Comparison of ENCODE assay signal across 24 mouse cellular contexts in genomic region chr10:77308978-77309377, GRCm38 (mm10). TPM values are rescaled to one million over a fixed set of nuclear protein-coding genes. Genes with fewer than 3 reads are reported as not detected.
DNase-seq lines count a peak whose midpoint lies in the region; ATAC-seq and TF ChIP-seq lines count a peak whose summit lies in the region.
"Had no signal": no experiment of that assay in that cellular context is flagged by ENCODE, and none has a peak within 500 bp of the region (broad histone marks: within the 10 kb centered on the region; RNA-seq: fewer than 3 reads in every experiment).

No protein-coding gene starts in this region.

- peaks cover 10% of the 10 kb centered on the region; the same call in 1 of the 2 replicates for H3K4me1 ChIP-seq in kidney, embryonic 16.5 days (ENCODE audit: insufficient read depth, low read length)
- peaks cover 17% of the 10 kb centered on the region for H3K4me1 ChIP-seq in kidney, embryonic 15.5 days
- no peaks in the 10 kb centered on the region for H3K4me1 ChIP-seq in lung, embryonic 14.5 days (ENCODE audit: insufficient read depth)
- H3K4me1 ChIP-seq in midbrain, embryonic 10.5 days = peaks cover 24% of the 10 kb centered on the region
- H3K4me1 ChIP-seq in midbrain, postnatal 0 days (ENCODE audit: insufficient read depth, low read length) = no peaks in the 10 kb centered on the region
- H3K4me1 ChIP-seq: embryonic facial prominence, embryonic 15.5 days; forebrain, embryonic 13.5 days; forebrain, embryonic 15.5 days had no signal

- no peak overlapping the region for H3K27ac ChIP-seq in kidney, embryonic 16.5 days (ENCODE audit: low read length)
- H3K27ac ChIP-seq in kidney, embryonic 15.5 days = no peak overlapping the region
- H3K27ac ChIP-seq in lung, embryonic 14.5 days (ENCODE audit: low read depth) = no peak overlapping the region
- 0 out of 2 replicates have a peak overlapping the region, but pooled peaks have one; percentile 15 for H3K27ac ChIP-seq in midbrain, embryonic 10.5 days (replicated peaks)
- no peak overlapping the region for H3K27ac ChIP-seq in midbrain, postnatal 0 days (ENCODE audit: low read depth, low read length)
- H3K27ac ChIP-seq: embryonic facial prominence, embryonic 13.5 days; embryonic facial prominence, embryonic 15.5 days; forebrain, embryonic 10.5 days; forebrain, embryonic 13.5 days; forebrain, embryonic 15.5 days had no signal

- intact Hi-C loops in heart, postnatal 10 days (cut with DNase I) = no loop called here

- no peaks in the 10 kb centered on the region for H3K36me3 ChIP-seq in kidney, embryonic 16.5 days (ENCODE audit: insufficient read depth, low read length)
- H3K36me3 ChIP-seq in kidney, embryonic 15.5 days = peaks cover 11% of the 10 kb centered on the region
- H3K36me3 ChIP-seq in lung, embryonic 14.5 days (ENCODE audit: insufficient read depth) = peaks cover 34% of the 10 kb centered on the region
- no peaks in the 10 kb centered on the region; the same call in 1 of the 2 replicates for H3K36me3 ChIP-seq in midbrain, embryonic 10.5 days
- peaks cover 9% of the 10 kb centered on the region for H3K36me3 ChIP-seq in midbrain, postnatal 0 days (ENCODE audit: insufficient read depth, low read length)
- H3K36me3 ChIP-seq: embryonic facial prominence, embryonic 13.5 days; embryonic facial prominence, embryonic 15.5 days; forebrain, embryonic 10.5 days had no signal

- no peak for TF ChIP-seq CTCF in lung, embryonic 14.5 days (IDR thresholded peaks at IDR 0.05; ENCODE audit: low read depth)
- no peak for TF ChIP-seq CTCF in midbrain, postnatal 0 days (IDR thresholded peaks at IDR 0.05)

- peak; percentile 72 for DNase-seq in heart, adult 11 months
- DNase-seq in heart, postnatal 10 days = no peak
- DNase-seq in lung, embryonic 14.5 days = peak; percentile 39
- no peak for DNase-seq in lung, postnatal 25 days (ENCODE audit: low spot score)
- no peak for DNase-seq in midbrain, embryonic 10.5 days (ENCODE audit: low spot score)
- no peak for DNase-seq in midbrain, postnatal 0 days (ENCODE audit: low spot score)
- DNase-seq: adrenal gland, adult 2 months; adrenal gland, postnatal 10 days; adrenal gland, postnatal 25 days; cerebellum, adult 11 months; cerebellum, adult 18-20 months; cerebellum, adult 8-10 months; cerebellum, adult 9-11 months; cerebellum, postnatal 14 days; cerebellum, postnatal 36 days; embryo, embryonic 11 days had no signal

- 0 out of 2 replicates have a peak overlapping the region, but pooled peaks have one; percentile 23 for H3K9ac ChIP-seq in kidney, embryonic 16.5 days (replicated peaks; ENCODE audit: low read length)
- H3K9ac ChIP-seq in kidney, embryonic 15.5 days = no peak overlapping the region
- no peak overlapping the region for H3K9ac ChIP-seq in lung, embryonic 14.5 days
- H3K9ac ChIP-seq in midbrain, postnatal 0 days (replicated peaks; ENCODE audit: low read length, poor library complexity, severe bottlenecking) = no peak overlapping the region
- H3K9ac ChIP-seq: embryonic facial prominence, embryonic 13.5 days; embryonic facial prominence, embryonic 15.5 days; forebrain, embryonic 13.5 days; forebrain, embryonic 15.5 days had no signal

- no peaks in the 10 kb centered on the region for H3K9me3 ChIP-seq in kidney, embryonic 16.5 days (ENCODE audit: low read length)
- no peaks in the 10 kb centered on the region for H3K9me3 ChIP-seq in kidney, embryonic 15.5 days (replicated peaks)
- H3K9me3 ChIP-seq in lung, embryonic 14.5 days (ENCODE audit: low read depth, low read length) = no peaks in the 10 kb centered on the region
- H3K9me3 ChIP-seq in midbrain, embryonic 10.5 days (replicated peaks) = no peaks in the 10 kb centered on the region
- no peaks in the 10 kb centered on the region for H3K9me3 ChIP-seq in midbrain, postnatal 0 days (ENCODE audit: low read length)
- H3K9me3 ChIP-seq: embryonic facial prominence, embryonic 13.5 days; embryonic facial prominence, embryonic 15.5 days; forebrain, embryonic 10.5 days; forebrain, embryonic 13.5 days; forebrain, embryonic 15.5 days had no signal

- H3K4me2 ChIP-seq in kidney, embryonic 16.5 days (replicated peaks; ENCODE audit: low read depth, low read length) = 0 out of 2 replicates have a peak overlapping the region, but pooled peaks have one; percentile 2
- no peak overlapping the region for H3K4me2 ChIP-seq in kidney, embryonic 15.5 days
- H3K4me2 ChIP-seq in lung, embryonic 14.5 days = no peak overlapping the region
- no peak overlapping the region for H3K4me2 ChIP-seq in midbrain, postnatal 0 days (ENCODE audit: low read depth, low read length, poor library complexity, severe bottlenecking)
- H3K4me2 ChIP-seq: embryonic facial prominence, embryonic 13.5 days; embryonic facial prominence, embryonic 15.5 days; forebrain, embryonic 13.5 days; forebrain, embryonic 15.5 days had no signal

- no peaks in the 10 kb centered on the region for H3K27me3 ChIP-seq in kidney, embryonic 16.5 days (ENCODE audit: insufficient read depth, low read length)
- H3K27me3 ChIP-seq in kidney, embryonic 15.5 days = no peaks in the 10 kb centered on the region
- no peaks in the 10 kb centered on the region for H3K27me3 ChIP-seq in lung, embryonic 14.5 days (ENCODE audit: insufficient read depth, low read length)
- H3K27me3 ChIP-seq in midbrain, embryonic 10.5 days (ENCODE audit: low read depth, poor library complexity, severe bottlenecking) = no peaks in the 10 kb centered on the region
- no peaks in the 10 kb centered on the region for H3K27me3 ChIP-seq in midbrain, postnatal 0 days (ENCODE audit: insufficient read depth, low read length)
- H3K27me3 ChIP-seq: embryonic facial prominence, embryonic 13.5 days; embryonic facial prominence, embryonic 15.5 days; forebrain, embryonic 13.5 days; forebrain, embryonic 15.5 days had no signal

- 0 out of 2 replicates have a peak, but pooled peaks have one; percentile 19 for ATAC-seq in kidney, embryonic 16.5 days (ENCODE audit: low FRiP score, low TSS enrichment)
- no peak for ATAC-seq in kidney, embryonic 15.5 days (replicated peaks; ENCODE audit: low FRiP score)
- no peak for ATAC-seq in lung, embryonic 14.5 days (ENCODE audit: insufficient read depth)
- ATAC-seq in midbrain, postnatal 0 days (ENCODE audit: low FRiP score) = no peak
- ATAC-seq: forebrain, embryonic 13.5 days; forebrain, embryonic 15.5 days had no signal

- WGBS in kidney, embryonic 16.5 days = 41% methylated on average over 10 of the region's 10 CpGs
- 45% methylated on average over 10 of the region's 10 CpGs for WGBS in kidney, embryonic 15.5 days
- 56% methylated on average over 10 of the region's 10 CpGs for WGBS in lung, embryonic 14.5 days
- WGBS in midbrain, embryonic 10.5 days = 69% methylated on average over 10 of the region's 10 CpGs
- 68% methylated on average over 10 of the region's 10 CpGs for WGBS in midbrain, postnatal 0 days

- H3K4me3 ChIP-seq in kidney, embryonic 16.5 days (ENCODE audit: low read length) = no peak overlapping the region
- H3K4me3 ChIP-seq in kidney, embryonic 15.5 days (replicated peaks) = no peak overlapping the region
- H3K4me3 ChIP-seq in lung, embryonic 14.5 days (ENCODE audit: low read depth, low read length) = no peak overlapping the region
- no peak overlapping the region for H3K4me3 ChIP-seq in midbrain, embryonic 10.5 days
- H3K4me3 ChIP-seq in midbrain, postnatal 0 days (ENCODE audit: low read depth, low read length) = no peak overlapping the region
- H3K4me3 ChIP-seq: embryonic facial prominence, embryonic 13.5 days; embryonic facial prominence, embryonic 15.5 days; erythroblast, embryonic 14.5 days; forebrain, embryonic 10.5 days; forebrain, embryonic 13.5 days; forebrain, embryonic 15.5 days had no signal

RNA-seq across cellular contexts. Expression of gene Pofut2, which starts 50.0 kb away (rescaled TPM):
- 10 to 100 TPM; 60.3 to 61.0 TPM for total RNA-seq in heart, postnatal 10 days (2021)
- polyA plus RNA-seq in kidney, embryonic 16.5 days (2015; fragmentation: Nextera tagmentation; extraction: Ambion mirVana) = 148 and 149 TPM in 2 replicates
- 118 and 134 TPM in 2 replicates for polyA plus RNA-seq in kidney, embryonic 15.5 days (2015; fragmentation: Nextera tagmentation; extraction: Ambion mirVana)
- polyA plus RNA-seq in lung, embryonic 14.5 days (2014; fragmentation: Nextera tagmentation; extraction: Ambion mirVana) = 128 and 135 TPM in 2 replicates
- 80.2 and 82.2 TPM in 2 replicates for polyA plus RNA-seq in midbrain, embryonic 10.5 days (2016; fragmentation: Nextera tagmentation; extraction: Ambion mirVana)
- total RNA-seq in midbrain, postnatal 0 days (2014; rRNA removed) = 34.8 and 49.9 TPM in 2 replicates
- 43.2 and 44.8 TPM in 2 replicates for polyA plus RNA-seq in midbrain, postnatal 0 days (2015; fragmentation: Nextera tagmentation; extraction: Ambion mirVana)

Comparison
In these comparisons a context has a peak if more than half of its experiments do, and no peak if none do; other contexts are left out.
1. DNase-seq: peak in heart, adult 11 months (single experiment) and lung, embryonic 14.5 days (single experiment); none in heart, postnatal 10 days (0 of 2), lung, postnatal 25 days (single experiment), midbrain, embryonic 10.5 days (single experiment) and midbrain, postnatal 0 days (single experiment).